Mouse (Mus musculus) layer of hippocampus, adult 9-10 months (tissue): ENCODE measurements around the gene Phgdh.

Experiments
- DNase-seq: peaks from one replicate; pipeline ENCODE4 v3.0.0; 2022; ENCODE audit warnings: low spot score

The Phgdh gene

DNA sequence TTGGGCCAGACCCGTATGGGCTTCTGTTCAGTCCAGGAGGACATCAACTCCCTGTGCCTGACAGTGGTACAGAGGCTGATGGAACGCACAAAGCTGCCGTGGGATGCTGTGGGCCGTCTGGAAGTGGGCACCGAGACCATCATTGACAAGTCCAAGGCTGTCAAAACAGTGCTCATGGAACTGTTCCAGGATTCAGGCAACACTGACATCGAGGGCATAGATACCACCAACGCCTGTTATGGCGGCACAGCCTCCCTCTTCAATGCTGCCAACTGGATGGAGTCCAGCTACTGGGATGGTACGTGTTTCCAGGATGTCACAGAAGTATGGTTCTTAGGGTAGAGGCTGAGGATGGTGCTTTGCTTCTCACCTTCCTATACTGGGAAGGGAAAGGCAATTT is 48.7 kb downstream of the Phgdh start:
- no peak for DNase-seq

DNA sequence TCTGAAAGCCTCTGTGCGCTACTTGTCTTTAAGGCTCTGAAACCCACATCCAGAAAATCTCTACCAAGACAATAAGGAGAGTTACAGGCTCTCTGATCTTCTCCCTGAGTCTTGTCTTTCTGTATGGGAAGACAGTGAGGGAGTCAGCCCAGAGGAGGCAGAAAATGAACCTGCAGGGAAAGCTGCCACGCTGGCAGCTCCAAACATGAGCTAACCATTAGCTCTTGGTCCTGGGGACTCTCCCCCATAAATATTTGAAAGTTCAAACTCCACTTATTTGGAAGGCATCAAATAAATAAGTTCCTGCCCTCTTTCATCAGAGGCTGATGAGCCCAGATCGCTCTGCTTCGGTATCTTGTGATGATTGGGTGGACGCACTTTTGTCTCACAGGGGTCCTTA is 56.6 kb downstream of the Phgdh start:
- DNase-seq, result no peak

DNA sequence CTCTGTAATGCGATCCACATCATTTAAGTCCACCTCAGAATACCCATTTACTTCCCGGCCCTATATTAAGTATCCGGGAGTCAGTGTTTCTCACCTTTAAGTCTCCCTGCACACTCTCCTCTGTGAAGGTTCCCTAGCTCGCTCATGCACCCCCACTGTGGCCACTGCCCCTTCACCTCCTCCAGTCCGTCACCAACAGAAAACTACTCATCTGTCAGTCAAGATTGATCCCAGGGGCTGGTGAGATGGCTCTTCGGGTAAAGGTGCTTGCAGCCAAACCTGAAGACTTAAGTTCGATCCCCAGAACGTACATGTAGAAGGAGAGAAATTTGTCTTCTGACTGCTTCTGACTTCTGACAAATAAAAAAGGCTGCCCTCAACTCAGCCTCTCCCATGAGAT is 57.4 kb downstream of the Phgdh start:
- no peak for DNase-seq

DNA sequence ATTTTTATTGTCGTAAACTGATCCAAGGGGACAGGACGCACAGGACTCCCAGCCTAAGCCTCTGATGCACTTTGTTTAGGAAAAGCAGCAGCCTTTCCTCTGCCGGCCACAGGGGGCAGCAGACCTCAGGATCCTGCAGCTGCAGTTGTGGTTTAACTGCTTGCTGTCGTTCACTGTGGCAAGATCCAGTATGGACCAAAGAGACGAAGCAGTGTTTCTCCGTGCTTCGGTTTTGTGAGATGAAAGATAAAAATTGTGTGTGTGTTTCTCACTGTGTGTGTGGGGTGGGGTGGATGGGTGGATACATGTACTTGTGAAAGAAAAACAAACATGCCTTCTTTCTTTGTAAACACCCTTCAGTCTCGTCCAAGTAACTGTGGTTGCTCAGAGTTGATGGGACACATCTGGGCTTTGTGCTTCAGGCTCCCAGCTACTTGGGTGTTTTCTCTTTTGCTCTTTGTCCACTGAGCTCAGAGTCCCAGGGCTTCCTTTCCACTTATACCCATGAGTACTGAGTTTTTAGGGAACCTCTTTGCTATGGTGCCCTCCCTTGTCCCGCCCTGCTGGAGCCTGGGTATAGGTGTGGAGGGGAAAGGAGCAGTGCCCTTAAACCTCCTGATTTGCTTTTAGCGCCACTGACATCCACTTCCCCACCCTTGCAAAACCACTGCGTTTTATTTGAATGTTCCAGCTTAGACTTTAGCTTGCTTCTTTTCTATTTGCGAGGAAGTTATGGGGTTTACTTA is 58.7 kb downstream of the Phgdh start:
- DNase-seq, result peak; percentile 38

DNA sequence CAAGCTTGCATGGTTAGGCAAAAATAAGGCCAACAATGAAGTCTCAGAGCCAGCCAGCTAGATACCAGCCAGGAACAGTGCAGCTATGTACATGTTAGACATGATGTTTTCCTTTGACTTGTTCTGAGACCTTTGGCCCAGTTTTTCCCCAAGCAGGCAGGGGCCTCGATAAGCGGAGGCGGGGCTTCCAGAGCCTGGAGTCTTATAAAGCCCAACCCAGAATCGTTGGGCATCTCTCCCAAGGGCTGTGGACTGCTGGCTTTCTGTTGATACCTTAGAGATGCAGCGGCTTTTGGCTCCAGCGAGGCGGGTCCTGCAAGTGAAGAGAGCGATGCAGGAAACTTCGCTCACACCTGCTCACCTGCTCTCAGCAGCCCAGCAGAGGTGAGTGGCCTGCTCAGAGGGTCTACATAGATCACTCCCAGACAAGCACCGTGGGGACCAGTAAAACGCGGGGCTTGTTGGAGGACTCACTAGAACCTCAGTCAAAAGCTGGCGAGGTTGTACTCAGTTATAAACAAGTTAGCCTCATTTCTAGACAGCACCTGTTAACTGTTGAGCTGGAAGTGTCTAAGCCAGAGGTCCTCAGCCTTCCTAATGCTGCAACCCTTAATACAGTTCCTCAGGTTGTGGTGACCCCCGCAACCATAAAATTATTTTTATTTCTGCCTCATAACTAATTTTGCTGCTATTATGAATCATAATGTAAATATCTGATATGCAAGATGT is 59.4 kb downstream of the Phgdh start, which contains the start of gene Hmgcs2:
Gene Hmgcs2 (plus strand): TSS at position 232 of the 729 bp plus-strand sequence.
- no peak for DNase-seq

DNA sequence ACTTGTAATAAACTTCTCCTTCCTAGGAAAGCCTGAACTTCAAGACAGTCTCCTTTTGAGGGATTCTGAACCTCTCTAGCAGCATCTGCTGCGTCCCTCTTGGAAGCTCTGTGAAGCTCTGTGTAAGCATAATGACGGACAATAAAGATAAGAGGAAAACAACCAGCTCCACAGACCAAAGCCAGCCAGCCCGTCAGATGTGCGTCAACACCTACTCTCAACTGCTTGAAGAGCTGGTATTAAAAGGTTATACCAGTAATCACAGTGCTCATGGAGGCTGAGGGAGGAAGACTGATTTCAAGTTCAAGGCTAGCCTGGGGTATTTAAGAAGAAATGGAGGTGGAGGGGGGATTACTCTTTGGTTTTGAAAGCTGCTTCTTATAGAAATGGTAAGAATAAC is 60.1 kb downstream of the Phgdh start:
- no peak for DNase-seq

DNA sequence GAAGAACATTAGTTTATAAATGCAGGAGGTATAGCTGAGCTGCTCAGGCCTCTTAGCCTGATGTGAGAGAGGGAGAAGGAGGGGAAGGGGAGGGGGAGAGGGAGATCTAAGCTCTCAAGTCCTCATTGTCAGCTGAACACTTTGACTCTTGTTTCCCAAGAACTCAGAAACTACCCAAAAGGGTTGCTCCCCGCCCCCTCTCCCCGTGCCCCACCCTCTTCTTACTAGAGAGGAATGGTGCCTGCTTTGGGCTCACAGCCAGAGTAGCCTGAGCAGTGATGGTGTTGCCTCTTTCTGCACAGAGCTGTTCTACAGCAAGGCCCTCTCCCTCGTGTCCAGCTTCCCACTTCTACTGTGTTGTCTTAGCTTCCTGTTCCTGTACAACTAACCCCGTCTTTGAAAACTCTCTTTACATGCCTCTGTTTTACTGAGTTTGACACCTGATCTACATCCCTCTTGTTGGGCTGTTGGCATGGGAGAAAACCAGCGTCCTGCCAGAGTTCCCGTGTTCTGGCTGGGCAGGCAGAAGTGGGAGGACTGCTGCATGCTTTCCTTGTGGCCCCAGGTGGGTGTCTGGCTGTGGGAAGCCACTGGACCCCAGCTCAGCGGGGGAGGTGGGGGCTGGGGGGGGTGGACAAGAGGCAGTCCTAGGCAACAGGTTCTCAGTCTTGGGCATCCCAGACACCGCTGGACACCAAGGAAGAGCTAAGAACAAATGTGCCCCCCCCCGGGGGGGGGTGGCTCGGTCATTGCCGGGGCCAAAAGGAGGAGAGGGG is 66.0 kb downstream of the Phgdh start:
- DNase-seq, result no peak

DNA sequence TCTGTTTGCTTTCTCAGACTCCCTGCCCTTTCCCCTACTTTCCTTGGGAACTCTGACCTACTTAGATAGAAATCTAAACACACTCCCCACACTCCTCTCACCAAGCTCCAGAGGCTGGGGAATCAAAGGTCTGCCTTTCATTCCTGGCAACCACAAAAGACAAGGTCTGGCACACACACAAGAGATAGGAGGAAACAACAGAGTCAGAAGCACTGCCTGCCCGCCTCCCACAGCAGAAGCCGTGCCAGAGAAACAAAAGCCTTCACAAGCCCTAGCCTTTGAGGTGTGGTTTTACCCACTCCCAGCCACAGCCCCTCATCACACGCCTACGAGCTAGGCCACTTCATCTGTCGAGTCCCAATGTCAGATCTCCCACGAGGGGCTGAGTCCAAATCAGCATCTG is 72.5 kb downstream of the Phgdh start:
- DNase-seq, result no peak
